In the genomic region with DNA sequence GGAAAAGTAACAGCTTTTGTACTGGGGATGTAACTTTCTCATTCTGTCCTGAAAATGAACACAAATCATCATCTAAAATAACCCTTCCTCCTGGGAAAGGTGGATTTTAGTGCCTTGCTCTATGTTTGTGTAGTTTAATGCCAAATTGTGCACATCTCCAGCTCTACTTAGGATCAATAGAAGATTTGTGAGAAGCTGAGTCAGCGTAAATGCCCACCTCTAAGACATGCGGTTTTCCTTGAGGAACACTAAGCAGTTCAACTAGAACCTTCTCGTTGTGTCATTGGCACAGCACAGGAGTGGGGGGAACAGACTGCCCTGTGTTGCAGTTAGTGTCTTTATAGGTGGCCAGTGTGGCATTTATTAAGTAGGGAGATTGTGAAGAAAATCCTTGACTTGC, we compare ENCODE assay signal across 22 mouse cellular contexts.
DNase-seq lines count a peak whose midpoint lies in the region; TF ChIP-seq lines count a peak whose summit lies in the region.
"Had no signal": no experiment of that assay in that cellular context is flagged by ENCODE, and none has a peak within 500 bp of the region (broad histone marks: within the 10 kb centered on the region; RNA-seq: fewer than 3 reads in every experiment).

No protein-coding gene starts in this region.

- H3K4me3 ChIP-seq in CH12.LX (replicated peaks in 1 of 3; ENCODE audit: low read depth in 2 of 3, low read length in 2 of 3, poor library complexity in 1 of 3) (no peak overlapping the region), ES-E14 (ENCODE audit: insufficient read depth in 1 of 2, low read depth in 1 of 2, low read length in 2 of 2, poor library complexity in 1 of 2, severe bottlenecking in 1 of 2) (no peak overlapping the region), MEL (ENCODE audit: control insufficient read depth in 1 of 2, insufficient read depth in 1 of 2, low read depth in 2 of 2, low read length in 2 of 2) (no peak overlapping the region)

- no peak overlapping the region for H3K4me2 ChIP-seq in CH12.LX (ENCODE audit: insufficient read depth, low read depth, poor library complexity, severe bottlenecking)

- H3K4me1 ChIP-seq in CH12.LX (ENCODE audit: control insufficient read depth in 1 of 2, insufficient read depth in 2 of 2) (peaks cover 0 to 4% of the 10 kb centered on the region in 2 experiments; a peak in 2 of 4 replicates), ES-E14 (ENCODE audit: control insufficient read depth in 2 of 2, insufficient read depth in 2 of 2, low read length in 2 of 2, poor library complexity in 1 of 2) (no peaks in the 10 kb centered on the region), MEL (ENCODE audit: control insufficient read depth in 1 of 2, insufficient read depth in 2 of 2, low read length in 2 of 2) (no peaks in the 10 kb centered on the region; a peak in 1 of 4 replicates)

- TF ChIP-seq EP300 in CH12.LX (IDR thresholded peaks at IDR 0.05; ENCODE audit: low read length) (no peak), MEL (IDR thresholded peaks at IDR 0.05; ENCODE audit: low read depth in 1 of 2, low read length in 2 of 2) (no peak)

- intact Hi-C loops in left cerebral cortex, postnatal 25 days (cut with DNase I) = loop anchor here (5.0 kb wide), 1 partner anchor 122 kb away; a partner anchor contains a TSS

- no peak for TF ChIP-seq CTCF in CH12.LX (conservative IDR thresholded peaks at IDR 0.05 in 1 of 2, IDR thresholded peaks at IDR 0.05 in 1 of 2; ENCODE audit: low read depth in 2 of 2, low read length in 2 of 2)
- TF ChIP-seq CTCF in MEL (IDR thresholded peaks at IDR 0.05 in 2 of 3, conservative IDR thresholded peaks at IDR 0.05 in 1 of 3; ENCODE audit: control insufficient read depth in 1 of 3, insufficient read depth in 1 of 3, low read depth in 2 of 3, low read length in 3 of 3, poor library complexity in 1 of 3, severe bottlenecking in 1 of 3) = no peak

- in situ Hi-C loops in CH12.LX (cut with MboI; ENCODE audit: low pct_ligation_motif_present, low pct_unique_long_range_greater_than_20kb, low sequenced_read_pairs) = loop anchor here (5.0 kb wide), 1 partner anchor 237 kb away; no protein-coding TSS in a partner anchor
- in situ Hi-C loops in ES-E14 (cut with MboI; ENCODE audit: low sequenced_read_pairs in 2 of 2, unreplicated experiment in 2 of 2) = loop anchor here in 1 of 2 experiments (10.0 kb wide), 1 partner anchor 240 kb away; no protein-coding TSS in a partner anchor

- no peak overlapping the region for H3K9ac ChIP-seq in CH12.LX (ENCODE audit: insufficient read depth, low read depth)
- no peak overlapping the region for H3K9ac ChIP-seq in ES-E14 (ENCODE audit: insufficient read depth, low read depth, low read length, poor library complexity, severe bottlenecking)
- H3K9ac ChIP-seq in MEL (ENCODE audit: control insufficient read depth, low read depth, low read length, poor library complexity, severe bottlenecking) = no peak overlapping the region

- H3K27me3 ChIP-seq in CH12.LX (replicated peaks) (no peaks in the 10 kb centered on the region), MEL (ENCODE audit: control insufficient read depth in 1 of 2, insufficient read depth in 2 of 2, low read length in 2 of 2) (no peaks in the 10 kb centered on the region)
- H3K27me3 ChIP-seq: Patski had no signal

- no peaks in the 10 kb centered on the region for H3K9me3 ChIP-seq in CH12.LX (replicated peaks; ENCODE audit: low read length)
- no peaks in the 10 kb centered on the region for H3K9me3 ChIP-seq in ES-E14 (ENCODE audit: control insufficient read depth, insufficient read depth, low read depth, low read length)
- no peaks in the 10 kb centered on the region for H3K9me3 ChIP-seq in MEL (replicated peaks; ENCODE audit: insufficient read depth, low read length)
- H3K9me3 ChIP-seq: G1E had no signal

- H3K36me3 ChIP-seq in CH12.LX (replicated peaks in 1 of 2; ENCODE audit: control insufficient read depth in 1 of 2, insufficient read depth in 1 of 2, low read length in 1 of 2) (peaks cover 0 to 35% of the 10 kb centered on the region in 2 experiments), ES-E14 (ENCODE audit: control insufficient read depth, insufficient read depth, low read length, poor library complexity, severe bottlenecking) (no peaks in the 10 kb centered on the region), MEL (ENCODE audit: control insufficient read depth in 1 of 2, insufficient read depth in 2 of 2, low read length in 2 of 2) (no peaks in the 10 kb centered on the region; a peak in 1 of 4 replicates)
- H3K36me3 ChIP-seq: G1E had no signal

- TF ChIP-seq POLR2A in CH12.LX (IDR thresholded peaks at IDR 0.05; ENCODE audit: low read depth, low read length) (no peak), MEL (IDR thresholded peaks at IDR 0.05; ENCODE audit: control insufficient read depth in 1 of 2, insufficient read depth in 1 of 2, low read depth in 1 of 2, low read length in 2 of 2, poor library complexity in 1 of 2) (no peak)

- H3K27ac ChIP-seq in CH12.LX (ENCODE audit: insufficient read depth, low read depth) = no peak overlapping the region
- no peak overlapping the region for H3K27ac ChIP-seq in ES-E14 (ENCODE audit: insufficient read depth, low read depth, low read length, poor library complexity, severe bottlenecking)
- no peak overlapping the region for H3K27ac ChIP-seq in MEL (ENCODE audit: control insufficient read depth, low read depth, low read length)

- DNase-seq in heart, adult 11 months = peak; percentile 56
- no peak for DNase-seq in heart, adult 9 months (ENCODE audit: low spot score in 2 of 2)
- DNase-seq in CH12.LX (ENCODE audit: extremely low read depth) = no peak
- DNase-seq in ES-E14 (ENCODE audit: low read depth, low spot score) = no peak
- no peak for DNase-seq in MEL (ENCODE audit: low read depth, low spot score)
- DNase-seq in left cerebral cortex, postnatal 25 days (ENCODE audit: low spot score in 2 of 2) = no peak
- DNase-seq in ovary, postnatal 36 days (ENCODE audit: low spot score) = no peak
- DNase-seq in frontal cortex, adult 2 months (ENCODE audit: extremely low spot score in 1 of 2, low spot score in 1 of 2) = no peak
- DNase-seq: adrenal gland, adult 2 months; adrenal gland, adult 8-10 months; adrenal gland, postnatal 10 days; adrenal gland, postnatal 14 days; adrenal gland, postnatal 25 days; adrenal gland, postnatal 36 days; B cell, adult 2 months; cerebellum, adult 11 months; cerebellum, adult 11-12 months; cerebellum, adult 18-20 months; cerebellum, adult 2 months; cerebellum, adult 8-10 months had no signal

- dilution Hi-C loops in CH12.LX (cut with MboI; ENCODE audit: extremely low pct_ligation_motif_present, extremely low pct_unique_long_range_greater_than_20kb, low sequenced_read_pairs) = no loop called here

- TF ChIP-seq RAD21 in CH12.LX (IDR thresholded peaks at IDR 0.05; ENCODE audit: low read depth, low read length) (no peak), MEL (IDR thresholded peaks at IDR 0.05; ENCODE audit: low read depth, low read length) (no peak)

- H3K79me2 ChIP-seq in CH12.LX (replicated peaks; ENCODE audit: control insufficient read depth, extremely low read depth, insufficient read depth, poor library complexity, severe bottlenecking) (no peaks in the 10 kb centered on the region), MEL (ENCODE audit: control insufficient read depth, insufficient read depth, low read length, poor library complexity) (no peaks in the 10 kb centered on the region)

TF ChIP-seq in CH12.LX, 34 proteins besides CTCF, POLR2A, EP300 and RAD21:
- TF ChIP-seq MAFK (IDR thresholded peaks at IDR 0.05; ENCODE audit: insufficient replicate concordance, low read length) (peak; percentile 85), HCFC1 (IDR thresholded peaks at IDR 0.05; ENCODE audit: low read depth, low read length) (no peak)
TF ChIP-seq in CH12.LX: peak in this region for 1.

TF ChIP-seq in ES-E14, 5 proteins besides CTCF, POLR2A, EP300 and RAD21:
- TF ChIP-seq MAFK (IDR thresholded peaks at IDR 0.05; ENCODE audit: insufficient read depth, low read depth, low read length) (peak; percentile 82), CHD2 (IDR thresholded peaks at IDR 0.05; ENCODE audit: low read depth, low read length) (no peak), ZC3H11A (IDR thresholded peaks at IDR 0.05; ENCODE audit: borderline replicate concordance, low read depth, low read length) (no peak), ZNF384 (IDR thresholded peaks at IDR 0.05; ENCODE audit: low read depth, low read length) (no peak), HCFC1 (IDR thresholded peaks at IDR 0.05; ENCODE audit: borderline replicate concordance, insufficient read depth, low read length) (no peak)
TF ChIP-seq in ES-E14: peak in this region for 1.

TF ChIP-seq in MEL, 35 proteins besides CTCF, POLR2A, EP300 and RAD21:
- TF ChIP-seq MXI1 (IDR thresholded peaks at IDR 0.05; ENCODE audit: low read depth, low read length) = no peak
- peak; percentile 54; the same call in 1 of the 2 replicates for TF ChIP-seq MAFK (IDR thresholded peaks at IDR 0.05; ENCODE audit: borderline replicate concordance, low read depth, low read length)
TF ChIP-seq in MEL: peak in this region for 1.
